Mouse (Mus musculus) gastrocnemius, postnatal 10 days (tissue): ENCODE data around the gene Cbarp. TPM values are rescaled to one million over a fixed set of nuclear protein-coding genes. Genes with fewer than 3 reads are reported as not detected.
A peak's percentile ranks its signal among the peaks of the same experiment; 100 is the strongest.
"Not testable (repeated sequence)": the region's sequence is repeated elsewhere in the genome, so short reads cannot be mapped to it uniquely, and the experiment has no call there.

Source experiments
- DNase-seq: peaks from one replicate; pipeline ENCODE4 v3.0.0; 2021; ENCODE audit warnings: mixed read lengths
- total RNA-seq, 2 experiments: library from RNA; stranded (reverse); gene quantifications; 2 replicates each; pipeline ENCODE4 v1.2.3; 2021

Cbarp gene
- total RNA-seq, 2 experiments from 2014 or later = 2.3 to 3.2 TPM

GRCm38 (mm10) chr10:80170052-80170451, 29.4 kb upstream of the Cbarp start:
- DNase-seq = no peak

- DNase-seq = no peak
Measured at GRCm38 (mm10) chr10:80169651-80170050, 29.0 kb upstream of the Cbarp start.

DNA sequence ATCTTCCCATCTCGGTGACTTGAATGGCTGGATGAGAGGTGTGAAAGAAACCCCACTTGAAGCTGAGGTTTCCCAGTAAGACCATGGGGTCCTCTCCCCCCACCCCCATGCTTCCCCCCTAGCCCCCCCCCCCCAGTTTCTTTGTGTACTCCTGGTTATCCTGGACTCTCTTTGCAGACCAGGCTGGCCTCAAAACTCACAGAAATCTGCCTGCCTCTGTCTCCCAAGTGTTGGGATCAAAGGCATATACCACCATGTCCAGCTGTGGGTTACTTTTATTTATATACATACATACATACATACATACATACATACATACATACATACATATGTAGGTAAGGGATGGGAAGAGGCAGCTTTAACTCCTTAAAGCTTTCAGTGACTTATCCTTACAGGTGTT, 28.4 kb upstream of the Cbarp start:
- DNase-seq = no peak

DNA sequence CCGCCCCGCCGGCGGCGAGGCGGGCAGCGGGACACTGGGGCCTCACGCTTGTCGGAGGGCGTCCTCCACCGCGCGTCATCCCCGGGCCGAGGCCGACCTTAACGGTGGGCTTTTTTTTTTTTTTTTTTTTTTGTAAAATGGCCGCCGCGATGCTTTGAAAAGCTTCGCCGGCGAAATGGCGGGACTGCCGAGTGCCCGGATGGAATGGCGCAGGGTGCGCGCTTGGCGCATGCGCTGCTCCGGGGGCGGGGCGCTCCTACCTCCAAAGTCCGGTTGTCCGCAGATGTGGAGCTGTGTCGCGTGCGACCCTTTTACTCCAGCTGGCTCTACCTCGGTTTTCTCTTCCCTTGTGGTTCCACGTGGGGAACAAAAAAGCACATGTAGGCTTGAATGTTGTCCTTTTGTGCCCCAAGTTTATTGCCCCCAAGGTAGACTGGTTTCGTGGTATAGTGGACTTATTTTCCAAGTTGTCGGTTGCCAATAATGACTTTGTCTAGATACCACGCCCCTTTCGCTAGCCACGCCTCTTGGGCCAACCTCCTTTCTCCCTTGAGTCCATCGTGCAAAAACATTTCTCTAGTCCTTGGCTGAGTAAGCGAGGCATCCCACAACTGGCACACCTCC, 27.5 kb upstream of the Cbarp start:
- peak; percentile 97 for DNase-seq

- peak; percentile 98 for DNase-seq
Measured at GRCm38 (mm10) chr10:80167460-80168037, 26.9 kb upstream of the Cbarp start.

GRCm38 (mm10) chr10:80166136-80166535, 25.5 kb upstream of the Cbarp start:
- not testable (repeated sequence) for DNase-seq

GRCm38 (mm10) chr10:80165392-80166128, 24.9 kb upstream of the Cbarp start, which contains the start of gene Cirbp:
Gene Cirbp (plus strand): TSS chr10:80165985.
- no peak for DNase-seq

DNA sequence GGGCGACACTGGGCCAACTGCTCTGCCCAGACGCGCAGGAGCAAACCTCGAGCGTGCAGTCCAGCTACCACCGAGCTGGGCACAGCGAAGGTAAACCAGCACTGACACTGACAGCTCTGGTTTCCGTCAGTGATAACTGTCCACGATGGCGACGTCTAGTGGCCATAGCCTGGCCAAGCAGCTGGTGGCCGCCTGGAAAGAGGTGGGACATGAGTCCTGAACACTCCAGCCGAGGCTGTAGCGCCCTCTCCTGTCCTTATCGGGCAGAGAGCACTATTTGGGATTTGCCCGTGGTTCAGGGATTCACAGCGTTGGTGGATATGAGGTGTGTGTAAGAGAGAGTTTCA, 24.3 kb upstream of the Cbarp start:
- DNase-seq = peak; percentile 93

DNA sequence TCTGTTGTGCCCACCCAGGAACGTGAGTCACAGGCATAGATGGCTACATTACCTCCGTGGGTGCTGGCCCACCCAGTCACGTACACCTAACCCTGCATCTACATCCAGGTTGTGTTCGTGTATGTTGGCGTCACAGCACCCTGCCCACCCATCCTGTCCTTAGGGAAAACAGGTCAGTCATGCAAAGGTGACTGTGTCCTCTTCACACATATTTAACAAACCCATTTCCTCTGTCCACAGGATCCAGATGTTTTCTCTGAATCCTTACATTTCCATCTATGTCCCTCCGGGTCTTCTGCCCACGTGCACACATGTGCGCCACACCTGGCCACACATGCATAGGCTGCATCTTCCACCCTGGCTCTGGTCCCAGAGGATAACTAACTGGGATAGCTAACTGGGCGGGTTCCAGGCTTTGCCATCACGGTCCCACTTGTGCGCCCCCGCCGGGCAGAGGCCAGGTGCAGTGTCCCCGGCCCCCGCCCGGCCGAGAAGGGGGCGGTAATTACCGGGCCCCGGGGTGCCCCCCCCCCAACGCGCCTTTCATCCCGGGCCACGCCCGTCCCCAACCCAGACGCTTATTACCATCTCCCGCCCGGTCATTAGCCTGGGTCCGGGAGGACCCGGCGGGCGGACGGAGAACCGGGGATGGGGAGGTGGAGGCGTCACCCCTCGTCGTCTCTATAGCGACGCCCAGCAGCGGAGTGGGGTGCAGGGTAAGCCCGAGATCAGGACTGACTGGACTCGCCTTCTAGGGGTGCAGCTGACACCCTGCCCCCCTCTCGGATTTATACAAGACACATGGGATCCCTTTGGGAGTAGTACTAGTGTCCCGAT, 23.7 kb upstream of the Cbarp start:
- no peak for DNase-seq

DNA sequence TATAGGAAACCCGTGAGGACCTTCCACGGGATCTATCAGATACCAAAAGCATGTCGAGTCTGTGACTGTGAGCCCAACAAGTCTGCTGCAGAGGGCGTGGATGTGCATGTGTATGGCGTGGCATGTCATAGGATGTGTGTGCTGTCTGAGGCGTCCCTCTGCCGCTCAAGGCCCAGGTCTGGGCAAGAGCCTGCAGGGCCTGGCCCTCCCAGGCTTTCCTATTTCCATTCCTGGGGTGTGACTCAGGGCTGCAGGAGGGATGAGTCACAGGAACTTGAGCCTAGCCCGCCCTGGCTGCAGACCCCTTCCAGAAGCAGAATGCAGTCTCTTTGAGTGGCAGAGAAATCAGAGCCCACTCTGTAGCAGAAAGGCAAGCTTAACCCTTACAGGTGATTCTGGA, 23.1 kb upstream of the Cbarp start:
- no peak for DNase-seq

- no peak for DNase-seq
Measured at GRCm38 (mm10) chr10:80162716-80163299, 22.2 kb upstream of the Cbarp start.

DNA sequence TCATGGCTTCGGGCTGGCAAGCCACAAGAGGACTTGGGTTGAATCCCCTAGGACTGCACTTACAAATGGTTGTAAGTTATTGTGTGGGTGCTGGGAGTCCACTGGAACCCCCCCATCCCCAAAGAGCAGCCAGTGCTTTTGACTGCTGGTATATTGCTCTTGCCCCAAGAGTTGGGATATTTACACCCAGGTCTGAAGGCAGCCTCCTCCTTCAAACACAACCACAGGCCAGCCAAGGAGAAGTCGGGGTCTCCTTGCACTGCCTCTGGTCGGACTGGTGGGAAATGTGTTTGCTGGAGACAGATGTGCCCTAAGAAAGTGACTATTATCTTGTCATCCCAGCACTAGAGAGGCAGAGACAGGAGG, 21.6 kb upstream of the Cbarp start:
- DNase-seq = no peak

- no peak for DNase-seq
Measured at GRCm38 (mm10) chr10:80161522-80162242, 21.0 kb upstream of the Cbarp start.

- peak; percentile 85 for DNase-seq
Measured at GRCm38 (mm10) chr10:80160455-80161371, 20.1 kb upstream of the Cbarp start.

- DNase-seq = peak; percentile 97
Measured at GRCm38 (mm10) chr10:80159561-80160454, 19.2 kb upstream of the Cbarp start.

DNA sequence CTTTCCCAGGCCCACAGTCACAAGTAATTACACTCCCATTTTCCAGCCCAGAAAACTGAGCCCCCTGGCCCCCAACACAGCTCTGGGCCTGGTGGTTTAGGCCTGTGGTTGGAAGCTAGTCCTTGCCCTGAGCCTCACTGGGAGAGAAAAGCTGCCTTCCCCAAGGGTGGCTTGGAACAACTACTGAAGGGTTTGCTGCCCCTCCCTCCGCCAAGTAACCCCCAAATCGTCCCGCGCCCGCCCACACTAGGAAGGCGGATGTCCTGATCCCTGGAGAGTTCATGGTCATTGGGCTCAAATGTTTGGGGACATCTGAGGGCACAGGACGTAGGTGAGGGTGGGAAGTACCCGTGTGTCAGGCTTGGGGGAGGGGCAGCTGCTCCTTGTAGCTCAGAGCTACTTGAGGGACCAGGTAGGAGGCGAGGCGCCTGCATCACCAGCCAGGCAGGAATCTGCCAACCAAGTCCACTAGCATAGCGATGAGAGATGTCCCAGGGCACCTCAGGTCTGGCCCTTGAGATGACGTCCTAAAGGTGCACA, 18.5 kb upstream of the Cbarp start:
- no peak for DNase-seq

GRCm38 (mm10) chr10:80158307-80158986, 17.8 kb upstream of the Cbarp start:
- DNase-seq = no peak

DNA sequence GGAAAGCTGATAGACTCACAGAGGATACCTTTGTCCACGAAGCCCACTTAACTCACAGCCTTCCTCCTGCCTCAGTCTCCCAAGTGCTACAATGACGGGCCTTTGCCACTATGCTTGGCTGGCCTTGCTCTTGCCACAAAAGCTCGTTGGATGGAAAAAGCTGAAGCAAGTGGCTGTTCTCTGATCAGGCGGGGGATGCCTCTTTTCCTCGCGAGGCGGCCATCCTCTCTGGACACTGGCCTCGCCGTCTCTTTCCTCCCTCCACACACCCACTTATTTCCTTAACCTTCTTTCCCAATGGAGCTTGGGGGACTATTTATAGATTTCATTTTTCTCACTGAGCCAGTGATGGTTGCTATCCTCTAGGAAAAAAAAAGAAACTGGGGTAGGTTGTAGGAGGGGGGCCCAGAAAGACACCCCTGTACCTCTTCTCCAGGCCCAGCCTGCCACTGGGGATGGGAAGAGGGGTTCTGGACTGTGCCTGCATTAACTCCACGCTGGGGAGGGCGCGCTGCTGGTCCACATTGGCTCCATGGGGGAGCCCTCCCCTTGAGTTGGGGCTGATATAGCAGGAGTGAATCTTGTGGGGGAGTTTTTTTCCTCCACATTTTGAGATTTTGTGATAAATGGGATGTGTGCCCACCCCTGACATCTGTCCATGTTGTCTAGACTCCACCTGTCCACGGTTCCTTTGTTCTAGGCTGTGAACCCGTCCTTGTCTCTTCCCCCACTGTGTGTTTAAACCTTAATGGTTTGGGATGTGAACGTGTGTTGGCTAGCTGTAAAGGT, 16.7 kb upstream of the Cbarp start:
- no peak for DNase-seq
